Mouse (Mus musculus) midbrain, postnatal 0 days (tissue): ENCODE data around the gene Ppara. TPM values are rescaled to one million over a fixed set of nuclear protein-coding genes. Genes with fewer than 3 reads are reported as not detected.
A peak's percentile ranks its signal among the peaks of the same experiment; 100 is the strongest.

Experiments
- ATAC-seq: fragments of 200-750 bp; cut with Nextera tagmentation; 2 replicates; pipeline ENCODE4 v1.8.0; 2017; ENCODE audit warnings: moderate number of reproducible peaks, mild to moderate bottlenecking, moderate TSS enrichment, moderate library complexity; ENCODE audit not compliant: low FRiP score
- DNase-seq: peaks from one replicate; pipeline ENCODE4 v3.0.0-alpha.2; 2015; ENCODE audit warnings: low spot score
- H3K27ac ChIP-seq: fragments of 300-500 bp; sonication (generic); 2 replicates; pipeline ENCODE4 v1.5.1; 2014; ENCODE audit warnings: low read depth, mild to moderate bottlenecking, low read length, mixed read lengths
- H3K27me3 ChIP-seq: fragments of 300-500 bp; sonication (generic); 2 replicates; pipeline ENCODE4 v1.6.1; 2014; ENCODE audit warnings: low read length, control low read depth, mixed read lengths; ENCODE audit not compliant: insufficient read depth
- H3K36me3 ChIP-seq: fragments of 300-500 bp; sonication (generic); 2 replicates; pipeline ENCODE4 v1.6.1; 2014; ENCODE audit warnings: low read length, control low read depth, mixed read lengths; ENCODE audit not compliant: insufficient read depth
- H3K4me1 ChIP-seq: fragments of 300-500 bp; sonication (generic); 2 replicates; pipeline ENCODE4 v1.6.1; 2014; ENCODE audit warnings: mild to moderate bottlenecking, control low read depth, antibody characterized with exemption, low read length, mixed read lengths; ENCODE audit not compliant: insufficient read depth
- H3K4me2 ChIP-seq: fragments of 300-500 bp; sonication (generic); 2 replicates; pipeline ENCODE4 v1.6.1; 2014; ENCODE audit warnings: low read depth, mild to moderate bottlenecking, low read length, mixed read lengths; ENCODE audit not compliant: poor library complexity, severe bottlenecking
- H3K4me3 ChIP-seq: fragments of 300-500 bp; sonication (generic); 2 replicates; pipeline ENCODE4 v1.5.1; 2014; ENCODE audit warnings: low read depth, mild to moderate bottlenecking, low read length, moderate library complexity
- H3K9ac ChIP-seq: fragments of 300-500 bp; sonication (generic); replicated peaks from 2 replicates; pipeline ENCODE4 v1.6.1; 2014; ENCODE audit warnings: mild to moderate bottlenecking, low read length, moderate library complexity, mixed read lengths; ENCODE audit not compliant: poor library complexity, severe bottlenecking
- H3K9me3 ChIP-seq: fragments of 300-500 bp; sonication (generic); 2 replicates; pipeline ENCODE4 v1.6.1; 2016; ENCODE audit warnings: low read length, control low read depth
- CTCF ChIP-seq: IDR thresholded peaks from 2 replicates; pipeline ENCODE4 v1.5.1; 2016; ENCODE audit warnings: antibody characterized with exemption, mild to moderate bottlenecking
- WGBS: fragments of 180-500 bp; shearing (Covaris S2); extraction: QIAGEN DNeasy Blood & Tissue Kit; methylation state at CpG from one replicate; pipeline ENCODE4 v1.1.7; 2014; 5-methylcytosine and 5-hydroxymethylcytosine counted together
- polyA plus RNA-seq: library from polyadenylated mRNA; unstranded; fragments of >200 nt; fragmentation: Nextera tagmentation; extraction: Ambion mirVana; gene quantifications from 2 replicates; pipeline ENCODE4 v1.2.1, GENCODE M21; 2015
- total RNA-seq: library from RNA; depleted of rRNA; stranded (reverse); fragments of >200 nt; gene quantifications from 2 replicates; pipeline ENCODE4 v1.2.3, GENCODE M21; 2014

The Ppara gene
- total and polyA plus RNA-seq, 2 experiments from 2014 or later = 0.86 to 1.6 TPM

DNA sequence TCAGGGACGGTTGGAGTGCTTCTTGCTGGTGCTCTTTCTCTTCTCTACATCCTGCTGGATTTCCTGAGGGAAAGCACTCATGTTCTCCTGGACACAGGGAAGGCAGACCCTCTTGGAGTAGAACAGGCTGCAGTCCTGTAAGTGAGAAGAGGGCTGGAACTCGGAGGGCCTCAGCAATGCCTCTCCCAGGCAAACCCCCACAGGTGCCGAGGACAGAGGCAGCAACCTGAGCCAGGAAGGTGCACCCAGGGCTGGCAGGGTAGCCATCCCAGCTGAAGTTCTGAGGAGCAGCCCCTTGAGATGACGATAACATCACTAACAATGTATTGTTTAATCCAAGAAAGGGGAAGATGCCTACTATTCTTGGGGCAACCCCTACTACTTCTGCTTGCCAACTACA lies 72.6 kb downstream of the Ppara start:
- Histone ChIP-seq H3K4me3 (no peak overlapping the region), H3K9me3 (no peaks in the 10 kb centered on the region), H3K27ac (no peak overlapping the region), H3K4me2 (no peak overlapping the region), H3K36me3 (no peaks in the 10 kb centered on the region), H3K27me3 (no peaks in the 10 kb centered on the region), H3K4me1 (peaks cover 6% of the 10 kb centered on the region; the same call in 1 of the 2 replicates), H3K9ac (no peak overlapping the region)
- ATAC-seq (no peak), DNase-seq (no peak)
- WGBS = 89% methylated on average over 4 of the region's 4 CpGs
- TF ChIP-seq CTCF = no peak

GRCm38 (mm10) chr15:85808031-85808430 lies 73.2 kb downstream of the Ppara start:
- 77% methylated on average over 6 of the region's 6 CpGs for WGBS
- ATAC-seq = no peak
- no peaks in the 10 kb centered on the region for H3K27me3 ChIP-seq
- H3K27ac ChIP-seq = no peak overlapping the region
- DNase-seq = no peak
- no peak for TF ChIP-seq CTCF
- H3K4me1 ChIP-seq = peaks cover 6% of the 10 kb centered on the region; the same call in 1 of the 2 replicates
- no peak overlapping the region for H3K4me3 ChIP-seq
- H3K4me2 ChIP-seq = no peak overlapping the region
- H3K36me3 ChIP-seq = no peaks in the 10 kb centered on the region
- no peaks in the 10 kb centered on the region for H3K9me3 ChIP-seq
- H3K9ac ChIP-seq = no peak overlapping the region

- no peak for ATAC-seq
- Histone ChIP-seq H3K4me2 (no peak overlapping the region), H3K9ac (no peak overlapping the region), H3K4me1 (peaks cover 6% of the 10 kb centered on the region; the same call in 1 of the 2 replicates), H3K27me3 (no peaks in the 10 kb centered on the region), H3K27ac (no peak overlapping the region), H3K36me3 (no peaks in the 10 kb centered on the region), H3K9me3 (no peaks in the 10 kb centered on the region), H3K4me3 (no peak overlapping the region)
- 0 out of 2 replicates have a peak, but pooled peaks have one; percentile 10 for TF ChIP-seq CTCF
- WGBS = 29% methylated on average over 8 of the region's 8 CpGs
- DNase-seq = no peak
Observed at GRCm38 (mm10) chr15:85808434-85808833, 73.7 kb downstream of the Ppara start.

- Histone ChIP-seq H3K36me3 (no peaks in the 10 kb centered on the region), H3K27me3 (no peaks in the 10 kb centered on the region), H3K27ac (no peak overlapping the region), H3K4me2 (no peak overlapping the region), H3K9me3 (no peaks in the 10 kb centered on the region), H3K9ac (no peak overlapping the region), H3K4me3 (no peak overlapping the region), H3K4me1 (peaks cover 6% of the 10 kb centered on the region; the same call in 1 of the 2 replicates)
- TF ChIP-seq CTCF = no peak
- 89% methylated on average over 12 of the region's 12 CpGs for WGBS
- no peak for DNase-seq
- no peak for ATAC-seq
Observed at GRCm38 (mm10) chr15:85809091-85809490, 74.3 kb downstream of the Ppara start.

DNA sequence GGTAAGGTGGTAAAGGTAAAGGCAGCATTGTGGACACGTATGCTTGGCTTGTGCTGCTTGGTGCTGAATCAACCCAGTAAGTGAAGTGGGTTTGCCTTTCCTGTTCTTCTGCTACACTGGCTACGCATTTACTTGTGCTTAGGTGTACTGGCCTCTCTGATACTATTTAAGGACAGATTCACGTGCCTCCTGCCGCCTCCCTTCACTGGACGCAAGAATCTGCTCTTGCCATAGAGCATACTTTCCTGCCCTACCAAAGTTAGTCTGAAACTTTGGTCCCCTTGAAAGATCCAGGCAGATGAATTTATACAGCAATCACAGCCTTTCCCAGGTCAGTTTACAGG lies 75.7 kb downstream of the Ppara start:
- Histone ChIP-seq H3K4me1 (peaks cover 6% of the 10 kb centered on the region; the same call in 1 of the 2 replicates), H3K4me3 (peak overlapping the region; percentile 71), H3K27me3 (no peaks in the 10 kb centered on the region), H3K9me3 (no peaks in the 10 kb centered on the region), H3K27ac (peak overlapping the region; percentile 14; the same call in 1 of the 2 replicates), H3K36me3 (no peaks in the 10 kb centered on the region), H3K9ac (no peak overlapping the region), H3K4me2 (peak overlapping the region; percentile 58)
- WGBS = 85% methylated on average over 5 of the region's 5 CpGs
- ATAC-seq (no peak), DNase-seq (no peak)
- TF ChIP-seq CTCF = no peak

GRCm38 (mm10) chr15:85810806-85811521 lies 76.2 kb downstream of the Ppara start:
- 4% methylated on average over 36 of the region's 36 CpGs for WGBS
- peak overlapping the region; percentile 95 for H3K27ac ChIP-seq
- H3K9ac ChIP-seq = peak overlapping the region; percentile 87

More at GRCm38 (mm10) chr15:85810806-85811521, 76.2 kb downstream of the Ppara start:
- peaks cover 6% of the 10 kb centered on the region; the same call in 1 of the 2 replicates for H3K4me1 ChIP-seq
- H3K9me3 ChIP-seq = no peaks in the 10 kb centered on the region
- H3K4me3 ChIP-seq = peak overlapping the region; percentile 71
- H3K27me3 ChIP-seq = no peaks in the 10 kb centered on the region
- DNase-seq (peak; percentile 62), ATAC-seq (peak; percentile 81)
- H3K36me3 ChIP-seq = no peaks in the 10 kb centered on the region
- TF ChIP-seq CTCF = peak; percentile 40; the same call in 1 of the 2 replicates
- H3K4me2 ChIP-seq = peak overlapping the region; percentile 58
